Mouse (Mus musculus): Measurements from ENCODE around the gene Elf4. TPM values are rescaled to one million over a fixed set of nuclear protein-coding genes. Genes with fewer than 3 reads are reported as not detected.
A peak's percentile ranks its signal among the peaks of the same experiment; 100 is the strongest.

The Elf4 gene
- total RNA-seq (2022), result 10 to 100 TPM; 11.1 to 18.4 (median 13.9) TPM

- peak; percentile 33 for DNase-seq
Observed at GRCm38 (mm10) chrX:48462754-48463507, at the start of gene Elf4. Gene Elf4, minus strand, starts transcription at chrX:48463132.

GRCm38 (mm10) chrX:48493763-48494162 is 30.8 kb upstream of the Elf4 start:
- DNase-seq, result no peak

GRCm38 (mm10) chrX:48481687-48482086 is 18.8 kb upstream of the Elf4 start:
- DNase-seq, result no peak

GRCm38 (mm10) chrX:48481095-48481494 is 18.2 kb upstream of the Elf4 start:
- DNase-seq, result no peak

GRCm38 (mm10) chrX:48467355-48467946 is 4.5 kb upstream of the Elf4 start:
- DNase-seq, result no peak

- DNase-seq, result no peak
Observed at GRCm38 (mm10) chrX:48466174-48466573, 3.2 kb upstream of the Elf4 start.

- DNase-seq, result peak; percentile 63
Observed at GRCm38 (mm10) chrX:48464436-48464835, 1.5 kb upstream of the Elf4 start.

GRCm38 (mm10) chrX:48463636-48464035 is 704 bp upstream of the Elf4 start:
- no peak for DNase-seq

- DNase-seq, result no peak
Observed at GRCm38 (mm10) chrX:48462297-48462696, 635 bp downstream of the Elf4 start.

GRCm38 (mm10) chrX:48461006-48461405 is 1.9 kb downstream of the Elf4 start:
- no peak for DNase-seq

- no peak for DNase-seq
Observed at GRCm38 (mm10) chrX:48460496-48460895, 2.4 kb downstream of the Elf4 start.

GRCm38 (mm10) chrX:48456956-48457355 is 6.0 kb downstream of the Elf4 start:
- DNase-seq, result no peak

- no peak for DNase-seq
Observed at GRCm38 (mm10) chrX:48455018-48455417, 7.9 kb downstream of the Elf4 start.

GRCm38 (mm10) chrX:48454495-48454878 is 8.4 kb downstream of the Elf4 start:
- DNase-seq, result no peak

- peak; percentile 76 for DNase-seq
Observed at GRCm38 (mm10) chrX:48453736-48454494, 9.0 kb downstream of the Elf4 start.

- no peak for DNase-seq
Observed at GRCm38 (mm10) chrX:48452931-48453673, 9.8 kb downstream of the Elf4 start.

GRCm38 (mm10) chrX:48452231-48452890 is 10.6 kb downstream of the Elf4 start:
- no peak for DNase-seq

- DNase-seq, result no peak
Observed at GRCm38 (mm10) chrX:48449646-48450045, 13.3 kb downstream of the Elf4 start.

- no peak for DNase-seq
Observed at GRCm38 (mm10) chrX:48444677-48445076, 18.3 kb downstream of the Elf4 start.

GRCm38 (mm10) chrX:48441954-48442353 is 21.0 kb downstream of the Elf4 start:
- DNase-seq, result no peak

- no peak for DNase-seq
Observed at GRCm38 (mm10) chrX:48441548-48441947, 21.4 kb downstream of the Elf4 start.

GRCm38 (mm10) chrX:48439036-48439435 is 23.9 kb downstream of the Elf4 start:
- DNase-seq, result no peak
